Mouse (Mus musculus): ENCODE data around the gene Zfp536.

DNA sequence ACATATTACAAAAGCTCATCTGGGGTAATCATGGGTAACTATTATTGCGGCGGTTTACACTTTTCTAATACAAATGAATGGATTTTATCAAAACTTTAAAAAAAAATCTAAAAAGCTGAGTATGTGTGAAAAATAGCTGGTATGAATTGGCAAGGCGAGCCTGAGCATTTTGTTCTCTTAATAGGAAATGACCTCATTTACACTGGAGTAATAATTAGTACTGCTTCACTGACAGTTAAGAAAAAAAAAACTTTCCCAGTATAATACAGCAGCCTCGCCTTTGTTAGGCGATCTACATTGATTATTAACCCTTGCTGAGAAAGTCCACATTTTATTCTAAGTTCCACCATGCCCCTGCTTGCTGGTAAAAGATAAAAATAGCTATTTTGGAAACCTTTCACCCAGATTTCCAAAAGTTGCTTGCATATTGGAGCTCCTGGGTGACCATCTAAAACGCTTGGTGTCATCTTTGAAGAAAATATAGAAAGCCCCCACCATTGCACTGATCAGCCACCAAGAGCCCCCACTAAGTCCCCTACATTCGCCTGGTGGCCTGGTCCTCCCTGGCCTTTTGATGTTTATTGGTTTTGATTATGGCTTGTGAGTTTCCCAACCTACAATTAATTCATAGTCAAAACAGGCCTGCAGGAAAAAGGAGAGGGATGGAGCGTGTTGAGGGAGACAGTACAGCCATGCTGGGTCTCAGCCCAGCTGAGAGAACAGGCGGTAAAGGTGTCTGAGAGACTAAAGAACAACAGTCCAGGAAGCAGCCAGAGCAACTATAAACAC is 49.2 kb downstream of the Zfp536 start:
- TF ChIP-seq CTCF (IDR thresholded peaks at IDR 0.05) (no peak), POLR2A (IDR thresholded peaks at IDR 0.05; ENCODE audit: insufficient read depth, low read depth, low read length) (no peak)

All from heart, adult 2 months (tissue).